Mouse (Mus musculus): ENCODE measurements around the gene Dapp1.

DNA sequence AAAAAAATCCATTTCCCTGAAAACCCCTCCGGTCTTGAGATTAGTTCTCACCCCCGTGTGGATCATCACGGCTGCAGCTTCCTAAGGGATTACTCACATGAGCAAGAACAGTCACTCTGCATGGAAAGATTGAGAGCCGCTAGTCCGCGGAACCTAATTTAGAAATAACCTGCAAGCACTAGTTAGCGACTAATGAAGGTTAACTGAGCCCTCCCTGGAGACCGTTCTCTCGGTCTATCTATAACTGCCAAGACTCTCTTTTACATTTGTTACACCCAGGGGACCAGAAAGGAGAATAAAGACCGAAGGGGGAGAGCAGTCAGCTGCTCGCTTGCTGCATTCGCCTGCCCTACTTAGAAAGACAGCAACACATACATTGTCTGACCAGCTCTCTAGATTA is 35.5 kb upstream of the Dapp1 start:
- TF ChIP-seq EP300 (IDR thresholded peaks at IDR 0.05; ENCODE audit: insufficient read depth, low read depth, low read length) (no peak), CTCF (IDR thresholded peaks at IDR 0.05) (no peak)
